Mouse (Mus musculus): ENCODE results near the gene Cdk14. TPM values are rescaled to one million over a fixed set of nuclear protein-coding genes. Genes with fewer than 3 reads are reported as not detected.
A peak's percentile ranks its signal among the peaks of the same experiment; 100 is the strongest.

Cdk14 gene
- polyA plus RNA-seq, 1 experiment from 2014 or later = 47.3 TPM

GRCm38 (mm10) chr5:5264712-5265111, 155.4 kb downstream of the Cdk14 start:
- Histone ChIP-seq H3K9ac (ENCODE audit: low read depth, low read length) (peak overlapping the region; percentile 45; the same call in 1 of the 2 replicates), H3K9me3 (ENCODE audit: control insufficient read depth, low read length) (no peaks in the 10 kb centered on the region), H3K4me2 (ENCODE audit: low read length) (peak overlapping the region; percentile 51), H3K27ac (ENCODE audit: low read depth, low read length) (peak overlapping the region; percentile 55), H3K4me3 (ENCODE audit: low read length) (peak overlapping the region; percentile 42), H3K27me3 (replicated peaks; ENCODE audit: control insufficient read depth, insufficient read depth, low read length) (no peaks in the 10 kb centered on the region), H3K4me1 (ENCODE audit: control insufficient read depth, insufficient read depth, low read depth, low read length) (peaks cover 11% of the 10 kb centered on the region), H3K36me3 (ENCODE audit: control insufficient read depth, insufficient read depth, low read length) (no peaks in the 10 kb centered on the region)
- WGBS = 63% methylated on average over 2 of the region's 2 CpGs
- no peak for ATAC-seq

DNA sequence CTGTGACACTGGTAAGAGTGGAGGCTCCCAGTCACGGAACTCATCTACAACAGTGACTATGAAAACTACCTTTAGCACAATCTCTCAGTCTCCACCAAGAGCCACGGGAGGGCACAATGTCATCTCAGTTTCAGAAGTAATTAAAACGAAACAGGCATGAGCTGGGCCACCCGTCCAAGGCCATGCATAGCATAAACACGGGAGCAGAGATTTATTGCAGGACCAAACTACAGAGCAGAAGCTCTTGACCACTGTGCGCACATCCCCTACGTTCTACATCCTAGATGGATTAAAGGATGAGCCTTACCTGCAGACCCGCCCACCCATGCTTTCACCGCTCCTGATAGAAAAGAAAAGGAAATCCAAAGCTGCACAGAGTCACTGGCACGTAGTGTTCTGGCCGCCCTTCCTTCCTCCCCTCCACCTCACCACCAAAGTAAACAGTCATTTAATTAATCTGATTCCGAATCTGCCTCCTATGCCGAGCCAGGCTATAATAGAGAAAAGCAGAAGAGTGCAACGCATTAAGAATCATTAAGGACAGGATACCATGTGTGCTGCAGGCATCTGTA, 158.3 kb downstream of the Cdk14 start:
- no peaks in the 10 kb centered on the region for H3K36me3 ChIP-seq (ENCODE audit: control insufficient read depth, insufficient read depth, low read length)
- H3K27ac ChIP-seq (ENCODE audit: low read depth, low read length) = no peak overlapping the region
- H3K4me1 ChIP-seq (ENCODE audit: control insufficient read depth, insufficient read depth, low read depth, low read length) = peaks cover 11% of the 10 kb centered on the region
- 71% methylated on average over 14 of the region's 14 CpGs for WGBS
- H3K4me3 ChIP-seq (ENCODE audit: low read length) = no peak overlapping the region
- ATAC-seq = no peak
- H3K9me3 ChIP-seq (ENCODE audit: control insufficient read depth, low read length) = no peaks in the 10 kb centered on the region
- H3K27me3 ChIP-seq (replicated peaks; ENCODE audit: control insufficient read depth, insufficient read depth, low read length) = no peaks in the 10 kb centered on the region
- peak overlapping the region; percentile 2; the same call in 1 of the 2 replicates for H3K4me2 ChIP-seq (ENCODE audit: low read length)
- no peak overlapping the region for H3K9ac ChIP-seq (ENCODE audit: low read depth, low read length)

- no peak overlapping the region; the same call in 1 of the 2 replicates for H3K27ac ChIP-seq (ENCODE audit: low read depth, low read length)
- 59% methylated on average over 14 of the region's 14 CpGs for WGBS
Observed at GRCm38 (mm10) chr5:5260966-5261724, 159.0 kb downstream of the Cdk14 start.

DNA sequence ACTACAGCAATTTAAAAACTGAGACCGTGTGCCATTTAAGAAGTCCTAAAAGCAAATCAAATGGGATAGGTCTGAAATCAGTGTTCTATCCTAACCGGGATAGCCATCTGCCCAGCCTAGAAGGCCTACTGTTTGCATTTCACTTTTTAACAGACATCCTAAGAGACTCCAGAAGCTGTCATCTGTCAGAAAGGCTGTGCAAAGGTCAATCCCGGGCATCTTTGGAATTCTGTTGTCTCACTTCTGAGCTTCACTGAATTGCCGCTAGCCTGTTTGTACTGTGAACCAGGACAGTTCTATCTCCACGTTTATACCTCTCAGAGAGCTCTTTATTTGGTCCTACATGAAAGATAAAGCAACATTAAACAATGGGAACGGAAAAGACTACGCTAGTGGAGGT, 159.8 kb downstream of the Cdk14 start:
- 66% methylated on average over 7 of the region's 7 CpGs for WGBS
- Histone ChIP-seq H3K27me3 (replicated peaks; ENCODE audit: control insufficient read depth, insufficient read depth, low read length) (no peaks in the 10 kb centered on the region), H3K4me2 (ENCODE audit: low read length) (no peak overlapping the region), H3K4me3 (ENCODE audit: low read length) (no peak overlapping the region), H3K9me3 (ENCODE audit: control insufficient read depth, low read length) (no peaks in the 10 kb centered on the region), H3K4me1 (ENCODE audit: control insufficient read depth, insufficient read depth, low read depth, low read length) (peaks cover 8% of the 10 kb centered on the region), H3K27ac (ENCODE audit: low read depth, low read length) (no peak overlapping the region), H3K9ac (ENCODE audit: low read depth, low read length) (no peak overlapping the region), H3K36me3 (ENCODE audit: control insufficient read depth, insufficient read depth, low read length) (no peaks in the 10 kb centered on the region)
- ATAC-seq = no peak

More at GRCm38 (mm10) chr5:5260966-5261724, 159.0 kb downstream of the Cdk14 start:
- Histone ChIP-seq H3K9me3 (ENCODE audit: control insufficient read depth, low read length) (no peaks in the 10 kb centered on the region), H3K9ac (ENCODE audit: low read depth, low read length) (no peak overlapping the region), H3K4me2 (ENCODE audit: low read length) (peak overlapping the region; percentile 27; the same call in 1 of the 2 replicates), H3K4me1 (ENCODE audit: control insufficient read depth, insufficient read depth, low read depth, low read length) (peaks cover 11% of the 10 kb centered on the region), H3K27me3 (replicated peaks; ENCODE audit: control insufficient read depth, insufficient read depth, low read length) (no peaks in the 10 kb centered on the region), H3K36me3 (ENCODE audit: control insufficient read depth, insufficient read depth, low read length) (no peaks in the 10 kb centered on the region), H3K4me3 (ENCODE audit: low read length) (no peak overlapping the region)
- no peak for ATAC-seq

DNA sequence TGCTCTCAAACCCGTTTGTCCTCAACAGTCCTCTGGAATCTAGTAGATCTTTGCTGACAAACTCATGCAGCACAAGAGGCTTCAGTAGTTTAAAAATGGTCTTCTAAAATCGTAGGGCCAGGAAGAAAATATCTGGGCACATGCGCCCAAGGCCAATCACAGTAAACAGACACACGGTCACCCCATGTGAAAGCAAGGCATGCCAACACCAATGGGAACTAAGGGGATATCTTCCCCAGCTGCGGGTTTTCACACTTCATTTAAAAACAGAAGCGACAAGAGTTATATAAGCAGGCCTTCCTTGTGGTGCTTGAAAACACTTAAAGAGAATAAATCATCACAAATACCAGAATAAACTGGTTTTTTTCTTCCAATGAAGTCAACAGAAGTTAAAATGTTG, 165.7 kb downstream of the Cdk14 start:
- no peak for ATAC-seq
- Histone ChIP-seq H3K36me3 (ENCODE audit: control insufficient read depth, insufficient read depth, low read length) (no peaks in the 10 kb centered on the region), H3K4me1 (ENCODE audit: control insufficient read depth, insufficient read depth, low read depth, low read length) (no peaks in the 10 kb centered on the region), H3K4me2 (ENCODE audit: low read length) (no peak overlapping the region), H3K9me3 (ENCODE audit: control insufficient read depth, low read length) (no peaks in the 10 kb centered on the region), H3K9ac (ENCODE audit: low read depth, low read length) (no peak overlapping the region), H3K27ac (ENCODE audit: low read depth, low read length) (no peak overlapping the region), H3K4me3 (ENCODE audit: low read length) (no peak overlapping the region), H3K27me3 (replicated peaks; ENCODE audit: control insufficient read depth, insufficient read depth, low read length) (no peaks in the 10 kb centered on the region)
- WGBS = 86% methylated on average over 6 of the region's 6 CpGs

DNA sequence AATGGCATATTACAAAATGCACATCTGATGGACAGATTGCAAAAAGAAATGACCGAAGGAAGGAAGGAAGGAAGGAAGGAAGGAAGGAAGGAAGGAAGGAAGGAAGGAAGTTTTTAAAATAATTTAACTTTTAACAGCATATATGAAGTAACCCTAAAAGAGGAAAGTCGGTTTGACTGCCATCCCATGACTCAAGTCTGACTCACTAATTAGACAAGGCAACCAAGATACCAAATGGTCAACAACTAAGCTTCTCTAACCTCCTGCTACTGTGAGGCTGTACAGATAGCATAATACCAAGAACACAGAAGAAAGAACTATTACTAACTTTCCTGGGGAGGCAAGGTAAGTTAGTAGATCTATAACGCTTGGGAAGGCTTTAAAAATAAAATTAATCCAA, 166.9 kb downstream of the Cdk14 start:
- no peak overlapping the region for H3K4me2 ChIP-seq (ENCODE audit: low read length)
- H3K4me1 ChIP-seq (ENCODE audit: control insufficient read depth, insufficient read depth, low read depth, low read length) = no peaks in the 10 kb centered on the region
- H3K36me3 ChIP-seq (ENCODE audit: control insufficient read depth, insufficient read depth, low read length) = peaks cover 2% of the 10 kb centered on the region; the same call in 1 of the 2 replicates
- ATAC-seq = no peak
- no peaks in the 10 kb centered on the region for H3K9me3 ChIP-seq (ENCODE audit: control insufficient read depth, low read length)
- no peaks in the 10 kb centered on the region for H3K27me3 ChIP-seq (replicated peaks; ENCODE audit: control insufficient read depth, insufficient read depth, low read length)
- H3K9ac ChIP-seq (ENCODE audit: low read depth, low read length) = no peak overlapping the region
- no peak overlapping the region for H3K4me3 ChIP-seq (ENCODE audit: low read length)
- H3K27ac ChIP-seq (ENCODE audit: low read depth, low read length) = no peak overlapping the region
- WGBS = 93% methylated on average over 3 of the region's 3 CpGs

DNA sequence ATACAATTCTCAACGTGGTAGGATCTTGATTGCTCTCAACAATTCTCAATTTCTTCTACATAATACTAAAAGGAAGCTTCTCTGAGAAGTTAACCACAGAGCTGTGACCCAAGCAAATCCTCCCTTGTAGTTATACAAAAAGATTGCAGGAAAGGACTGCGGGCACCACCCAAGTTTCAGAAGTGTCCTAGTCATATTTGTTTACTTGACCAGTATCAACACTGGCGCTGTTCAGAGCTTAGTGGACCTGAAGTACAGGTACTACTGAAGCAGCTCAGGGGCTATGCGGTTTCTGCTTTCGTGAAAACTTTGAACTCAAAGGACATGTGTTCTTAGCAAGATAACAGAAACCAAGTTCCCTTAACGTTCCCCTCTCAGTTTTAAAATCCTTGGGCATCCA, 172.4 kb downstream of the Cdk14 start:
- no peak overlapping the region for H3K27ac ChIP-seq (ENCODE audit: low read depth, low read length)
- H3K4me2 ChIP-seq (ENCODE audit: low read length) = no peak overlapping the region
- no peaks in the 10 kb centered on the region for H3K4me1 ChIP-seq (ENCODE audit: control insufficient read depth, insufficient read depth, low read depth, low read length)
- H3K36me3 ChIP-seq (ENCODE audit: control insufficient read depth, insufficient read depth, low read length) = peaks cover 4% of the 10 kb centered on the region; the same call in 1 of the 2 replicates
- H3K27me3 ChIP-seq (replicated peaks; ENCODE audit: control insufficient read depth, insufficient read depth, low read length) = no peaks in the 10 kb centered on the region
- no peak for ATAC-seq
- H3K4me3 ChIP-seq (ENCODE audit: low read length) = no peak overlapping the region
- H3K9me3 ChIP-seq (ENCODE audit: control insufficient read depth, low read length) = no peaks in the 10 kb centered on the region
- 97% methylated on average over 6 of the region's 6 CpGs for WGBS
- H3K9ac ChIP-seq (ENCODE audit: low read depth, low read length) = no peak overlapping the region

GRCm38 (mm10) chr5:5246534-5247175, 173.5 kb downstream of the Cdk14 start:
- no peaks in the 10 kb centered on the region for H3K9me3 ChIP-seq (ENCODE audit: control insufficient read depth, low read length)
- H3K4me1 ChIP-seq (ENCODE audit: control insufficient read depth, insufficient read depth, low read depth, low read length) = no peaks in the 10 kb centered on the region
- ATAC-seq = no peak
- peaks cover 4% of the 10 kb centered on the region; the same call in 1 of the 2 replicates for H3K36me3 ChIP-seq (ENCODE audit: control insufficient read depth, insufficient read depth, low read length)
- H3K27me3 ChIP-seq (replicated peaks; ENCODE audit: control insufficient read depth, insufficient read depth, low read length) = no peaks in the 10 kb centered on the region
- no peak overlapping the region for H3K4me3 ChIP-seq (ENCODE audit: low read length)
- H3K27ac ChIP-seq (ENCODE audit: low read depth, low read length) = no peak overlapping the region
- no peak overlapping the region for H3K4me2 ChIP-seq (ENCODE audit: low read length)
- H3K9ac ChIP-seq (ENCODE audit: low read depth, low read length) = no peak overlapping the region
- WGBS = 87% methylated on average over 2 of the region's 2 CpGs

GRCm38 (mm10) chr5:5245182-5245581, 174.9 kb downstream of the Cdk14 start:
- Histone ChIP-seq H3K4me2 (ENCODE audit: low read length) (no peak overlapping the region), H3K27me3 (replicated peaks; ENCODE audit: control insufficient read depth, insufficient read depth, low read length) (no peaks in the 10 kb centered on the region), H3K4me1 (ENCODE audit: control insufficient read depth, insufficient read depth, low read depth, low read length) (no peaks in the 10 kb centered on the region), H3K36me3 (ENCODE audit: control insufficient read depth, insufficient read depth, low read length) (peaks cover 4% of the 10 kb centered on the region; the same call in 1 of the 2 replicates), H3K4me3 (ENCODE audit: low read length) (no peak overlapping the region), H3K9me3 (ENCODE audit: control insufficient read depth, low read length) (no peaks in the 10 kb centered on the region), H3K27ac (ENCODE audit: low read depth, low read length) (no peak overlapping the region), H3K9ac (ENCODE audit: low read depth, low read length) (no peak overlapping the region)
- no peak for ATAC-seq
- 93% methylated on average over 7 of the region's 7 CpGs for WGBS
